Mouse (Mus musculus) midbrain, embryonic 10.5 days (tissue): Measurements from ENCODE around the gene Apopt1. TPM values are rescaled to one million over a fixed set of nuclear protein-coding genes. Genes with fewer than 3 reads are reported as not detected.

Experiments used
- DNase-seq: peaks from one replicate; pipeline ENCODE4 v3.0.0-alpha.2; 2017; ENCODE audit warnings: low spot score
- H3K27ac ChIP-seq: fragments of 300-500 bp; sonication (generic); replicated peaks from 2 replicates; pipeline ENCODE4 v1.5.1; 2016; ENCODE audit warnings: mild to moderate bottlenecking
- H3K27me3 ChIP-seq: fragments of 300-500 bp; sonication (generic); 2 replicates; pipeline ENCODE4 v1.6.1; 2016; ENCODE audit warnings: low read depth, mild to moderate bottlenecking; ENCODE audit not compliant: poor library complexity, severe bottlenecking
- H3K36me3 ChIP-seq: fragments of 300-500 bp; sonication (generic); 2 replicates; pipeline ENCODE4 v1.6.1; 2016; ENCODE audit warnings: mild to moderate bottlenecking, moderate library complexity
- H3K4me1 ChIP-seq: fragments of 300-500 bp; sonication (generic); 2 replicates; pipeline ENCODE4 v1.6.1; 2016
- H3K4me3 ChIP-seq: fragments of 300-500 bp; sonication (generic); 2 replicates; pipeline ENCODE4 v1.5.1; 2016; ENCODE audit warnings: mild to moderate bottlenecking, moderate library complexity
- H3K9me3 ChIP-seq: fragments of 300-500 bp; sonication (generic); replicated peaks from 2 replicates; pipeline ENCODE4 v1.6.1; 2016; ENCODE audit warnings: mild to moderate bottlenecking
- WGBS: fragments of 180-500 bp; shearing (Covaris S2); methylation state at CpG from one replicate; pipeline ENCODE4 v1.1.7; 2016; 5-methylcytosine and 5-hydroxymethylcytosine counted together
- polyA plus RNA-seq: library from polyadenylated mRNA; unstranded; fragments of >200 nt; fragmentation: Nextera tagmentation; extraction: Ambion mirVana; gene quantifications from 2 replicates; pipeline ENCODE4 v1.2.1, GENCODE M21; 2016

Gene Apopt1
- polyA plus RNA-seq, 1 experiment from 2014 or later, result 59.8 TPM

- 88% methylated on average over 4 of the region's 4 CpGs for WGBS
- Histone ChIP-seq H3K36me3 (peaks cover 31% of the 10 kb centered on the region), H3K4me1 (peaks cover 71% of the 10 kb centered on the region), H3K4me3 (no peak overlapping the region), H3K27me3 (no peaks in the 10 kb centered on the region), H3K27ac (peak overlapping the region; percentile 99), H3K9me3 (no peaks in the 10 kb centered on the region)
- no peak for DNase-seq
Measured at GRCm38 (mm10) chr12:111686390-111686789, 26.7 kb upstream of the Apopt1 start.

DNA sequence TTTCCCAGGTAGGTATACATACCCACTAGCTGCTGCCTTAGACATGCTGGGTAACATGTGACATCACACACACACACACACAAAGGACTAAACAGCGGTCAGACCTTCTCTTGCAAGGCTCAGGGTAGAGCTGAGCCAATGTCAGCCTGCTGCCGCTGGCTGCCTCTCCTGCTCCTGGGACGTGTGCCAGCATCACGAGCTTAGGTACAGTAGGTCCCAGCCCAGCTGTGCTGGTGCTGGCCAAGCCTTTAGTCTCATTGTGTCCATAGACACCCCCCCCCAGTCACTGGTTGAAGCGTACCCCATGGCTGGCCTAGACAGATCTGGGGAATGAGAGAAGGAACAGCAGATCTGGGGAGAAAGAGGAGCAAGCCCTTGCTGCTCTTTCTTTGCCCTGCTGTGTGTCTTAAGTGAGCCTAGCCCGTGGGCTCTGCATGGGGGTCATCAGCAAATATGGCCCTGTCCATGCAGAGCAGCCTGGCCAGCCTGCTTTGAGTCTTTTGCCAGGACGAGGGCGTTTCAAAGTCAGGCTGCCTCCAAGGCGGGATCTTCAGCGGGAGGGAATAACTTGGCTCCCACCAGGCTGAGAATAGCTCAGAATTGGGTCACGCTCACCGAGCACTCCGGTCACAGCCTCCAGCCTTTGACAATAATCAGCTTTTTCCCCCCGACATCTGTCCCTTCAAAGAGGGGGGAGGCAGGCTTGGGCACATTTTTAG lies 25.6 kb upstream of the Apopt1 start:
- DNase-seq, result peak; percentile 52
- WGBS, result 33% methylated on average over 14 of the region's 14 CpGs
- peaks cover 20% of the 10 kb centered on the region for H3K36me3 ChIP-seq
- peak overlapping the region; percentile 14; the same call in 1 of the 2 replicates for H3K4me3 ChIP-seq
- H3K27ac ChIP-seq, result peak overlapping the region; percentile 99
- H3K4me1 ChIP-seq, result peaks cover 78% of the 10 kb centered on the region
- no peaks in the 10 kb centered on the region for H3K27me3 ChIP-seq
- no peaks in the 10 kb centered on the region for H3K9me3 ChIP-seq

- 35% methylated on average over 2 of the region's 2 CpGs for WGBS
- peaks cover 15% of the 10 kb centered on the region for H3K36me3 ChIP-seq
- no peaks in the 10 kb centered on the region for H3K9me3 ChIP-seq
- H3K4me3 ChIP-seq, result peak overlapping the region; percentile 14; the same call in 1 of the 2 replicates
- H3K27ac ChIP-seq, result peak overlapping the region; percentile 99
- H3K27me3 ChIP-seq, result no peaks in the 10 kb centered on the region
- DNase-seq, result no peak
- peaks cover 78% of the 10 kb centered on the region for H3K4me1 ChIP-seq
Measured at GRCm38 (mm10) chr12:111688069-111688428, 25.0 kb upstream of the Apopt1 start.

DNA sequence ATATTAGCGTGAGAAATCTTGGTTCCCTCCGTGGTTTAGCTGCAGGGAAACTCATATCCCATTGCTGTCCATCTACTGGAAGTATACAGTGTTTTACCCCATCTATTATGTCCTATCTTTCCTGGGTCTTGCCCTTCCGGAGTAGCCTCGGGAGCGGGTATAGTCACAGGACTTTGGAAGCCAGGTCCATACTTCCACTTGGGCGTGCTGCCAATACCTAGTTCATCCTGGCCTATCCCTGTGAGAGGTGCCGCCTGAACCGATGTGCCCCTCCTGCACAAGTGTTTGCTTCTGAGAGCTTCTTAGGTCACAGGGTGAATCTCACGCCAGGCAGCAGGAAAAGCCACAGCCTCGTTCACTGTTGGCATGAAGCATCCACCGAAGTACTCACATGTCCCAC lies 23.6 kb upstream of the Apopt1 start:
- Histone ChIP-seq H3K9me3 (no peaks in the 10 kb centered on the region), H3K27me3 (no peaks in the 10 kb centered on the region), H3K4me3 (no peak overlapping the region), H3K27ac (peak overlapping the region; percentile 99), H3K4me1 (peaks cover 90% of the 10 kb centered on the region), H3K36me3 (peaks cover under 1% of the 10 kb centered on the region)
- WGBS, result 91% methylated on average over 11 of the region's 11 CpGs
- no peak for DNase-seq

GRCm38 (mm10) chr12:111691346-111691872 lies 21.7 kb upstream of the Apopt1 start:
- Histone ChIP-seq H3K9me3 (no peaks in the 10 kb centered on the region), H3K4me3 (peak overlapping the region; percentile 43; the same call in 1 of the 2 replicates), H3K27ac (peak overlapping the region; percentile 99), H3K4me1 (peaks cover 100% of the 10 kb centered on the region), H3K36me3 (no peaks in the 10 kb centered on the region), H3K27me3 (no peaks in the 10 kb centered on the region)
- WGBS, result 4% methylated on average over 5 of the region's 5 CpGs
- peak; percentile 89 for DNase-seq

GRCm38 (mm10) chr12:111692899-111693298 lies 20.2 kb upstream of the Apopt1 start:
- Histone ChIP-seq H3K4me1 (peaks cover 92% of the 10 kb centered on the region), H3K27ac (peak overlapping the region; percentile 99), H3K4me3 (peak overlapping the region; percentile 43), H3K27me3 (no peaks in the 10 kb centered on the region), H3K9me3 (no peaks in the 10 kb centered on the region), H3K36me3 (no peaks in the 10 kb centered on the region)
- DNase-seq, result peak; percentile 39
- 75% methylated on average over 5 of the region's 5 CpGs for WGBS

GRCm38 (mm10) chr12:111693341-111694270 lies 19.5 kb upstream of the Apopt1 start:
- H3K4me1 ChIP-seq, result peaks cover 85% of the 10 kb centered on the region
- peak; percentile 94 for DNase-seq
- H3K27ac ChIP-seq, result peak overlapping the region; percentile 99
- H3K9me3 ChIP-seq, result no peaks in the 10 kb centered on the region
- peak overlapping the region; percentile 43 for H3K4me3 ChIP-seq
- no peaks in the 10 kb centered on the region for H3K27me3 ChIP-seq
- H3K36me3 ChIP-seq, result no peaks in the 10 kb centered on the region
- WGBS, result 13% methylated on average over 18 of the region's 18 CpGs

- Histone ChIP-seq H3K36me3 (no peaks in the 10 kb centered on the region), H3K27me3 (no peaks in the 10 kb centered on the region), H3K9me3 (no peaks in the 10 kb centered on the region), H3K4me3 (peak overlapping the region; percentile 43), H3K4me1 (peaks cover 77% of the 10 kb centered on the region), H3K27ac (peak overlapping the region; percentile 99)
- no peak for DNase-seq
- WGBS, result 6% methylated on average over 12 of the region's 12 CpGs
Measured at GRCm38 (mm10) chr12:111694271-111694781, 18.7 kb upstream of the Apopt1 start.

GRCm38 (mm10) chr12:111694880-111695804 lies 17.9 kb upstream of the Apopt1 start:
- Histone ChIP-seq H3K27ac (peak overlapping the region; percentile 99), H3K9me3 (no peaks in the 10 kb centered on the region), H3K4me3 (peak overlapping the region; percentile 43), H3K4me1 (peaks cover 77% of the 10 kb centered on the region), H3K27me3 (no peaks in the 10 kb centered on the region), H3K36me3 (no peaks in the 10 kb centered on the region)
- peak; percentile 84 for DNase-seq
- 38% methylated on average over 13 of the region's 13 CpGs for WGBS

DNA sequence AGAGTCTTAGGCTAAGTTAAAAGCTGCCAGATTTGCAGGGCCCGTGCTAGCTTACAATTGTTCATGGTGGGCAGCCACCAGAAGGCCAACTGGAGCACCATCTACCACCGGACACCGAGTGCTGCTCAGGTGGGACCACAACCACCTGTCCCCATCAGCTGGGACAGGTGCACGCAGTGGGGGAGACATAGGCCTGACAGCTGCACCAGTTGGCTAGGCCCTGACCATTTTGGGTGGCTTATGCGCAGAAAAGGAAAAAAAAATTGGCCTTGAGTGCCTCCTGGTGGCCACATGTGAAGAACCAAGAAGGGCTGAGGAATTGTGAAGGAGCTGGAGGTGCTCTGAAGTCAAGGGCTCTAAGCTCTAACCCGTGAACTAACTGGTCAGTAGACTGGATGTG lies 16.8 kb upstream of the Apopt1 start:
- peak; percentile 83 for DNase-seq
- Histone ChIP-seq H3K9me3 (no peaks in the 10 kb centered on the region), H3K27ac (peak overlapping the region; percentile 99), H3K27me3 (no peaks in the 10 kb centered on the region), H3K36me3 (no peaks in the 10 kb centered on the region), H3K4me1 (peaks cover 75% of the 10 kb centered on the region), H3K4me3 (peak overlapping the region; percentile 43; the same call in 1 of the 2 replicates)
- WGBS, result 25% methylated on average over 6 of the region's 6 CpGs

GRCm38 (mm10) chr12:111697708-111698107 lies 15.4 kb upstream of the Apopt1 start:
- H3K27me3 ChIP-seq, result no peaks in the 10 kb centered on the region
- WGBS, result 78% methylated on average over 4 of the region's 4 CpGs
- H3K36me3 ChIP-seq, result no peaks in the 10 kb centered on the region
- no peaks in the 10 kb centered on the region for H3K9me3 ChIP-seq
- no peak for DNase-seq
- H3K4me1 ChIP-seq, result peaks cover 60% of the 10 kb centered on the region
- peak overlapping the region; percentile 99 for H3K27ac ChIP-seq
- H3K4me3 ChIP-seq, result no peak overlapping the region
